Comparison of ENCODE assay signal across 7 mouse cellular contexts in genomic region chr9:110781256-110781721, GRCm38 (mm10). TPM values are rescaled to one million over a fixed set of nuclear protein-coding genes. Genes with fewer than 3 reads are reported as not detected.
DNase-seq lines count a peak whose midpoint lies in the region; ATAC-seq lines count a peak whose summit lies in the region.

No protein-coding gene starts in this region.

- H3K9ac ChIP-seq in intestine, embryonic 15.5 days: peak overlapping the region; percentile 66

- H3K27ac ChIP-seq in intestine, embryonic 15.5 days: peak overlapping the region; percentile 81
- H3K27ac ChIP-seq in midbrain, embryonic 10.5 days (replicated peaks): peak overlapping the region; percentile 72

- no peaks in the 10 kb centered on the region for H3K36me3 ChIP-seq in intestine, embryonic 15.5 days
- no peaks in the 10 kb centered on the region for H3K36me3 ChIP-seq in midbrain, embryonic 10.5 days

- H3K4me1 ChIP-seq in intestine, embryonic 15.5 days (replicated peaks): peaks cover 14% of the 10 kb centered on the region
- peaks cover 22% of the 10 kb centered on the region for H3K4me1 ChIP-seq in midbrain, embryonic 10.5 days

- peak; percentile 98 to 99 for DNase-seq in adrenal gland, adult 18-20 months (ENCODE audit: low spot score in 2 of 2)
- DNase-seq in embryo, embryonic 11 days: peak; percentile 95
- peak; percentile 95 to 97 for DNase-seq in gastrocnemius, postnatal 36 days
- DNase-seq in left cerebral cortex, postnatal 25 days (ENCODE audit: low spot score in 2 of 2): peak; percentile 93
- DNase-seq in midbrain, embryonic 10.5 days (ENCODE audit: low spot score): peak; percentile 96
- DNase-seq in right cerebral cortex, postnatal 4 days: peak; percentile 99

- peak overlapping the region; percentile 95 for H3K4me2 ChIP-seq in intestine, embryonic 15.5 days (replicated peaks)

- H3K9me3 ChIP-seq in intestine, embryonic 15.5 days: no peaks in the 10 kb centered on the region
- H3K9me3 ChIP-seq in midbrain, embryonic 10.5 days (replicated peaks): no peaks in the 10 kb centered on the region

- ATAC-seq in intestine, embryonic 15.5 days: peak; percentile 97

- peak overlapping the region; percentile 48 for H3K4me3 ChIP-seq in intestine, embryonic 15.5 days (replicated peaks)
- peak overlapping the region; percentile 60 for H3K4me3 ChIP-seq in midbrain, embryonic 10.5 days

- intact Hi-C loops in gastrocnemius, postnatal 36 days (cut with DNase I): loop anchor here (2.0 to 5.0 kb wide), 2 partner anchors 50 to 144 kb away; no protein-coding TSS in a partner anchor
- intact Hi-C loops in left cerebral cortex, postnatal 25 days (cut with DNase I): loop anchor here (1.0 to 5.0 kb wide), 3 partner anchors 65 to 370 kb away; no protein-coding TSS in a partner anchor

- WGBS in intestine, embryonic 15.5 days: under 1% methylated on average over 43 of the region's 43 CpGs
- under 1% methylated on average over 43 of the region's 43 CpGs for WGBS in midbrain, embryonic 10.5 days

- 0 out of 2 replicates have a peak, but pooled peaks cover 4% of the 10 kb centered on the region for H3K27me3 ChIP-seq in intestine, embryonic 15.5 days (replicated peaks)
- peaks cover 38% of the 10 kb centered on the region for H3K27me3 ChIP-seq in midbrain, embryonic 10.5 days (ENCODE audit: low read depth, poor library complexity, severe bottlenecking)

RNA-seq across cellular contexts. Expression of gene Prss42, which starts 16.7 kb away (rescaled TPM):
- not detected for total RNA-seq in adrenal gland, adult 18-20 months (2021)
- total RNA-seq in gastrocnemius, postnatal 36 days (2021): not detected
- not detected in 2 replicates for polyA plus RNA-seq in intestine, embryonic 15.5 days (2015; fragmentation: Nextera tagmentation; extraction: Ambion mirVana)
- not detected for total RNA-seq in left cerebral cortex, postnatal 25 days (2021)
- not detected in 2 replicates for polyA plus RNA-seq in midbrain, embryonic 10.5 days (2016; fragmentation: Nextera tagmentation; extraction: Ambion mirVana)

RNA-seq across cellular contexts. Expression of gene Prss44, which starts 32.5 kb away (rescaled TPM):
- total RNA-seq in adrenal gland, adult 18-20 months (2021): not detected
- total RNA-seq in gastrocnemius, postnatal 36 days (2021): not detected
- polyA plus RNA-seq in intestine, embryonic 15.5 days (2015; fragmentation: Nextera tagmentation; extraction: Ambion mirVana): not detected in 2 replicates
- not detected for total RNA-seq in left cerebral cortex, postnatal 25 days (2021)
- polyA plus RNA-seq in midbrain, embryonic 10.5 days (2016; fragmentation: Nextera tagmentation; extraction: Ambion mirVana): not detected in 2 replicates

RNA-seq across cellular contexts. Expression of gene Pth1r, which starts 34.3 kb away (rescaled TPM):
- 10 to 100 TPM; 11.3 to 34.2 TPM for total RNA-seq in adrenal gland, adult 18-20 months (2021)
- 1 to 10 TPM in 1 of 2 experiments, under 1 TPM in 1; 0.74 to 1.1 TPM for total RNA-seq in gastrocnemius, postnatal 36 days (2021)
- polyA plus RNA-seq in intestine, embryonic 15.5 days (2015; fragmentation: Nextera tagmentation; extraction: Ambion mirVana): 21.6 and 23.6 TPM in 2 replicates
- total RNA-seq in left cerebral cortex, postnatal 25 days (2021): 1 to 10 TPM; 5.5 to 5.9 TPM
- 30.9 and 33.9 TPM in 2 replicates for polyA plus RNA-seq in midbrain, embryonic 10.5 days (2016; fragmentation: Nextera tagmentation; extraction: Ambion mirVana)

RNA-seq across cellular contexts. Expression of gene Myl3, which starts 39.6 kb away (rescaled TPM):
- total RNA-seq in adrenal gland, adult 18-20 months (2021): 1 to 10 TPM in 1 of 2 experiments, under 1 TPM in 1; 0.93 to 4.1 TPM
- total RNA-seq in gastrocnemius, postnatal 36 days (2021): 1,000 to 10,000 TPM in 1 of 2 experiments, 100 to 1,000 TPM in 1; 290 to 1,186 TPM
- polyA plus RNA-seq in intestine, embryonic 15.5 days (2015; fragmentation: Nextera tagmentation; extraction: Ambion mirVana): 0.53 and 0.58 TPM in 2 replicates
- not detected for total RNA-seq in left cerebral cortex, postnatal 25 days (2021)
- 0.36 and 0.51 TPM in 2 replicates for polyA plus RNA-seq in midbrain, embryonic 10.5 days (2016; fragmentation: Nextera tagmentation; extraction: Ambion mirVana)

RNA-seq across cellular contexts. Expression of gene Prss43, which starts 45.2 kb away (rescaled TPM):
- total RNA-seq in adrenal gland, adult 18-20 months (2021): not detected
- not detected for total RNA-seq in gastrocnemius, postnatal 36 days (2021)
- not detected in 2 replicates for polyA plus RNA-seq in intestine, embryonic 15.5 days (2015; fragmentation: Nextera tagmentation; extraction: Ambion mirVana)
- under 1 TPM in 1 of 2 experiments, not detected in 1; 0.14 TPM for total RNA-seq in left cerebral cortex, postnatal 25 days (2021)
- polyA plus RNA-seq in midbrain, embryonic 10.5 days (2016; fragmentation: Nextera tagmentation; extraction: Ambion mirVana): not detected in 2 replicates

Comparison
In these comparisons a context has a peak if more than half of its experiments do, and no peak if none do; other contexts are left out.
1. Peak in every context shown above with its lines: DNase-seq, ATAC-seq, H3K4me3 ChIP-seq and H3K27ac ChIP-seq.